Mouse (Mus musculus) c-Kit-positive CD71-negative TER-119-negative erythroid progenitor cells, embryonic 14.5 days (primary cell): ENCODE measurements around the gene Akt1s1.
"Not testable (repeated sequence)": the region's sequence is repeated elsewhere in the genome, so short reads cannot be mapped to it uniquely, and the experiment has no call there.

Experiments used
- DNase-seq: peaks from one replicate; pipeline ENCODE4 v3.0.0-alpha.2; 2013; ENCODE audit warnings: low read depth

Gene Akt1s1

DNA sequence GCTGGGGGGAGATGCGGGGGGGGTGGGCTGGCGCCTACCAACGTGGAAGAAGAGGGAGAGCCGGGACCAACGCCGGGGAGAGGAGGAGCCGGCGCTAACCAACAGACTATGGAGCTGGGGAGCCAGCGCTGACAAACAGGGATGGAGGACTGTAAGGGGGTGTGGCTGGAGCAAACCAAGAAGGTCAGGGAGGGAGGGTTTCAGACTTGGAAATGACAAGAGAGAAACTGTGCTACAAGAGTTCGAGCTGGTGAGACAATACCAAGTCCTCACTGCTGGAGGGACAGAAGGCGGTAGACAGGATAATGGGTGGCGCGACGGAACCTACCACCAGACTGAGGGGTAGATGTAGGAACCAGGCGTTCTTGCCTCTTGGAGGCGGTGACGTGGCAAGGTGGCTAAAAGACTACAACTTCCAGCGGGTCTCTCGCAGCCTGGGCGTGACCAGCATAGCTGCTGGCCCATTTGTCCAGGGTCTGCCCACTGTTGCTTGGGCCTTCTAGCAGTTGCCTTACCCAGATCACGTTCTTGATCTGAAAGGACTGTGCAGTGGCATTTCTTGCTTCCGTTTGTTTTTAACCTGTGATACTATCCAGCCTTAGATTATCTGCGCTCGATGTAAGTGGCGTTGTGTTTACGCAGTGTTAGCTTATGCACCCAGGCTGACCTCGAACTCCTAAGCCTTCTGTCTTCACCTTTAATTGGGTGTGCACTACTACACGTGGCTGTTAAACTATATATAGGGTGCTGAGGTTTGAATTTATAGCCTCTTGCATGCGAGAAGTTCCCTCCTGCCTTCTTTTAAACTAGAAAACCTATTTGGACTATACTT lies 21.1 kb downstream of the Akt1s1 start, which contains the start of gene Ptov1:
Gene Ptov1 (minus strand): TSS at position 92 of the 832 bp plus-strand sequence.
- peak; percentile 84 for DNase-seq

DNA sequence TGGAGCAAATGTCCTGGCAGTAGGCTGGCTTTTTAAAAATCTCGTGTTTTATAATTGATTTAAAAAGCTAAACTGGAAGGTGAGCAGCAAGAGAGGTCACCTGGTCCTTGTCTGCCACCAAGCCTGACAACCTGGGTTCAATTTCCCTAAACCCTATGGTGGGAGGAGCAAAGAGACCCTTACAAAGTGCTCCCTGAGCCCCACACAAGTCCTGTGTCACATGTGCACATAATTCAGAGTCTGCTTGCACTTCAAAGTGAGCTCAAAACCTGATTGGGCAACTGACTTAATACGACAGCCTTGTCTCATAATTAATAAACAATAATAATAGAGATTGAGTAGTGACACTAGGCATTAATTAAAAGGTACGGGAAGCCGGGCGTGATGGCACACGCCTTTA lies 21.8 kb downstream of the Akt1s1 start:
- no peak for DNase-seq

DNA sequence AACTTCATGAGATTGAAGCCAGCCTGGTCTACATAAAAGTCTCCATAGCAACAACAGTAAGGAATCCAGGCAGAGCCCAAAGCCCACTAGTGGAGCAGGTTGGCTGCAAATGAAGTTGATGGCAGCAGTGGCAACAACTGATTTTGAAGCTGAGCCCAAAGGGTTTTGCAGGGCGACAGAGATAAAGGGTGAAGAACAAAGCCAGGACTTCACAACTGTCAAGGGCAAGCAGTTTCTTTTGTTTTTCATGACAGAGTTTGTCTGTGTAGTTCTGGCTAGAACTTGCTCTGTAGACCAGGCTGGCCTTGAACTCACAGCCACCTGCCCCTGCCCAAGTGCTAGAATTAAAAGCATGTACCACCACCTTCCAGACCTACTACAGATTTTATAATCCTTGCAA lies 22.4 kb downstream of the Akt1s1 start:
- no peak for DNase-seq

DNA sequence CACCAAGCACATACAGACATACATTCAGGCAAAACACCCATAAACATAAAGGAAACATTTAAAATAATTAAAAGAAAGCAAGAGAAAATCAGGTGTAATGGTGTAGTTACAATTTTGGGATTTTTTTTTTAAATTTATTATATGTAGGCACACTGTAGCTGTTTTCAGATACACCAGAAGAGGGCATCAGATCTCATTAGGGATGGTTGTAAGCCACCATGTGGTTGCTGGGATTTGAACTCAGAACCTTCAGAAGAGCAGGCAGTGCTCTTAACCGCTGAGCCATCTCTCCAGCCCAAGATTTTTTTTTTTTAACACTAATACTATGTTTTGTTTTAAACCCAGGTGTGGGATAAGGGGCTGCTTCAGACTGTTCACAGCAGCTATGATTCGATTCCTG lies 23.0 kb downstream of the Akt1s1 start:
- not testable (repeated sequence) for DNase-seq

DNA sequence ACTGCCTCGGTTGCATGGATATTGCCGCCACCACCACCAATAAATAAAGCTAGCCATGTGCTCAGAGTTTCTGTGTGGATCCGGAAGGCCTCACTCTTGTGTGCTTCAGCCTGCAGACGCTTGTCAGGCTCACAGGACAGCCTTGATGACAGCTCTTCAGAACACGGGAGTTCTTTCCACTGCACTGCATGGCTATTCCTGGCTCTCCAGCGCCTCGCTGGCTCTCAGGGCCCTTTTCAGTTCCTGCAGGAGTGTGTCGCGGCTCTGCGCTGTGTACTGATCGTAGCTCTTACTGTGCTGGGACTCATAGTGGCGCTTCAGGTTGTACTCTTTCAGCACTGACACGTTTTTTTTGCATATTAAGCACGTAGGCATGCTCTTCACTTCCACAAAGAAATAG lies 29.0 kb downstream of the Akt1s1 start:
- no peak for DNase-seq

DNA sequence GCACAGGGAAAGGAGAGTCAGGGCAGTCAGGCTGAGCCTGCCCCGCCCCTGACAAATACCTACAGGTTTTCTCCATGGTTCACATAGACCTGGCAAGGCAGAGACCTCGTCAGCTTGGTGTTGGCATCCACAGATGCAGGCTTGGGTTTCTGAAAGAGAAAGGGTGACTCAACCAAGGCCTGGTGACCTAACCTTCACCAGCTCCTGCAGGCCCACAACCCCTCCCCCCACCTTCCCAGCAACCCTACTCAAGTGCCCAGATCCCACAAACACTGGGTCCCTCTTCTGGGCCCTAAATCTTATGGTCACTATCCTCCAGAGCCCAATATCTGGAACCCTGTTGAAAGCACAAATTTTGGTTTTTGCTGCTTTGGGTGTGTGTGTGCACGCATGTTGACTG lies 34.2 kb downstream of the Akt1s1 start:
- no peak for DNase-seq

DNA sequence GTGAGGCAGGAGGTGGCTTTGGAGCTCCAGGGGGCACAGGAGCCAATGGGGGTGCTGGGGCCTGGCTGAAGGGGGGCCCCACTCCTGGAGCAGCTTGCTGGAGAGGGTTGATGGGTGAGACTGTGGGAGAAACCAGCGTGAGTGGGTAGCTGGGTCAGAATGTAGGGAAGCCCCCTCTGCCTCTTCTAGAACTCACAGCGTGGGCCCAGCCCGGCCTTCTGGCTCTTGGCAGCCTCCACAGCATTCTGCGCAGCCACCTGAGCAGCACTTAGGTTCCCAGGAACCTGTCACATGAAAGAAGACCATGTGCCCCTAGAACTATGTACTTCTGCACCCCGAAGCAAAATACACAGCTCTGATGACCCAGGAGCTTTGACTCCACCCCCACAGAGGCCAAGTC lies 35.8 kb downstream of the Akt1s1 start:
- no peak for DNase-seq

DNA sequence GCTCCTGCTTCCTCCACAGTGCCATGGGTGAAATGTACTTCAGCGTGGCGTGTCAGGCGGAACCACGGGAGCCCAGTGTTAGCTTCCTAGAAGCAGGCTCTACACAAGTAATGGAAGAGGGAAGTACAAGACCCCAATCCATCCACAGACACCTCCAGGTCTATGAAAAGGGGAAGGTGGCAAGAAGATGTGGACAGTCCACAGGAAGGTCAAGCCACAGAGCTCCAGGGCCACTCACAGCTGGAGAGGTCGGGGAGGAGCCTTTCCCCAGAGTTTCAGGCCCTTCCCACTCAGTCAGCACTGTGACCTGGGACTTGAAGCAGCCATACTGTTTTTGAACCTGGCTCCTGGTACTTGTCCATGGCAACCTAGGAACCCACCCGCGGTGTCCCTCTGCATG lies 38.2 kb downstream of the Akt1s1 start:
- DNase-seq, result no peak

DNA sequence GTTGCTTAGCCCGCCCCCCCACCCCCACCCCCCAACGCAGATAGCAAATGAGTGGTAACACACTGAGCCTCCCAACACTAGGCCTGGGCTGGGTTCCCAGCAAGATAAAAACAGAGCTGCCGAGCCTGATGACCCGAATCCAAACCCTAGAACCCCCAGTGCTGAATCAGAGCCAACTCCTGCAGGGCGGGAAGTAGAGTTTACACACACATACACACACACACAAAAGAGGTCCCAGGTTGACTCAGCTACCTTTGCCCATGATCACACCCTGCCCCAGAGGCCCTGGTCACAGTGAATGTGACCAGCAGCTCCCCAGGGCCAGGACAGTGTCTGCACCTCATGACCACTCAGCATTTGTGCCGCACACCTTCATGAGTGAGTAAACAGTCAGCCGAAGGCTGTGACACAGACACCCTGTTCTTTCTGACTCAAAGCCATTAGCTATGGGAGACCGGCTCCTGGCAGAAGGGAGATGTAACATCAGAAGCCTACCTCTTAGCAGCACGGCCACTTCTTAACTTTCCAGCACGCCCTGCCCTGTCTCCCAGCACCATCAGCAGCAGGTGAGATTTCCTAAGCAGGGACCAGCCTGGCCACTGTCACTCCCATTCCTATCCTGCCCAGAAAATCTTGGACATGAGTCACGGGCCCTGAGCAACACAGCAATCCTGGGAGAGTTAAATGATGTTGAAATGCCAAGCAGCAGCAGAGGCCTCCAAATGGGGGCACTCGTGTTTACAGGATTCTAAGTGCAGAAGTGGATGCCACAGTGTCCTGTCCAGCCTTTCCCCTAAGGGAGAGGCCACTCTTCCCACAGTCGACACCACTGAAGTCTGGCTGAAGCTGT lies 39.7 kb downstream of the Akt1s1 start:
- DNase-seq, result no peak

DNA sequence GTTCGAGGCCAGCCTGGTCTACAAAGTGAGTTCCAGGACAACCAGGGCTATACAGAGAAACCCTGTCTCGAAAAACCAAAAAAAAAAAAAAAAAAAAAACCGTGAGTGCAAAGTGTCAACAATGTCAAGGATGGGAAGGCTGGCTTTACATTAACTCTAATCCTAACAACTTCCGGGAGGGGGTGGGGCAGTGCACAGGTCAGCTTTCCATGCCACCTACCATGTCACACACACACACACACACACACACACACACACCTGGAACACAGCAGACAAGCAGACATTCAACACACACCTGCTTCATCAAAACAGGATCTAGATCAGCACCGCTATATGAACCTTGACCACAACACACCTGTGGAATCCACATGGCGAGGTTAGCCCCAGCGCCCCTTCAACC lies 41.4 kb downstream of the Akt1s1 start:
- no peak for DNase-seq

DNA sequence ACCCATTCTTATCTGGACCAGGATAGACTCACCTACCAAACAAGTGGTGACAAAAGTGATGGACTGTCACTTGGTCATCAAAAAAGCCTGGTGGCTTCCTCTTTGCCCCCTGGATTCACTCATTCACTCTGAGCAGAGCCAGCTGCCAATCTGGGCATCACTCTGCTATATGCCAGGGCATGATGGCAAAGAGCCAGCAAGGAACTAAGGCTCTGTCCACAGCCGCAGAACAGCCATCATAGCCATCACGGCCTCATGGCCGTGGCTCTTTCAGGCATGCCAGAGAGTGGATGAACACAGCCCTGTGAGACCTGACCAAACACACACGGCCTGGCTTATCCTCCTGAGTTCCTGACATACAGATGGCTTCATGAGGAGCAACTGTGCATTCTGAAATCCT lies 41.9 kb downstream of the Akt1s1 start:
- DNase-seq, result no peak

DNA sequence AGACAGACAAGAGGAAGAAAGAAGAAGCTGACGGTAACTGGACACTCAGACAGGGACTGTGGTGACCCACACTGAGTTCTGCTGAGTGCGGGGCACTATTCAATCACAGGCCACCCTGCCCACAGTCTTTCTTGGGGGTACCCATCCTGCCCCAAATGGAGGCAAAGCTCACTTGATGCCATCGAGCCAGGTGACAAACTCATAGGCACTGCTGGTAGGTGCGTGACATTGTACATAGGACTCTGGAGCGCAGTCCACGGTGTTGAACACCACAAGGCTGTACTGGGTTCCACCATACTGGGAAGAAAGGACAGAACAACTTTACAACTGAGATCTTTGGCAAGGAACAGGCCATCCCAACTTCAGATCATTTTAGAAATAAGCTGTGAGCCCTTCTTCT lies 42.8 kb downstream of the Akt1s1 start:
- DNase-seq, result no peak

DNA sequence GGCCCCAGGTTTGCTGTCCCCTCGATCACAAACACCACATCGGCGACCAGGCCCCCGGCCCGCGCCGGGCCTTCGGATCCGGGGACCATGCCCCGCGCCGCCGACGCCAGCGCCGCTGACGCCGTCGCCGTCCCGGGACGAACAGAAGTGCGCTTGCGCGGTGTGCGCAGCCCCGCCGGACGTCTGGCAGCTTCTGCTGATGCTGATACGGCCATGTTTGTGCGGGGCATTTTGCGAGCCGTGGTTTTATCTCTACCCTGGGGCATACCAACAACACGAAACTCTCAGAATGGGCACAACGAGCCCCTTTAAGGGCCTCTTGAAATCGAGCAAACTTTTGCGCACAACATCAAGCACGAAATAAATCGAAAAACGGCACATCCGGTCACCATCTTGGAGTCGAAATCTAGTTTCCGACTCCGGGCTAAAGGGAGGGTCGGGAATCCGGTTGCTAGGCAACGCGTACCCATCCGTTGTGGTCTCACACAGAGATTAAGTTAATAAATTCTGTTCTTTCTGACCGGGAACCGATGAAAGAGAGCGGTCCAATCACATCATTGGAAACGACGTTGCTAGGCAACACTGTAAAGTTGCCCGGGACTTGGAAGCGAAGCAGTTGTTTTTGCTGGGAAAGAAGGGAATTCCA lies 43.6 kb downstream of the Akt1s1 start, which contains the start of gene Med25:
Gene Med25 (minus strand): TSS at position 437 of the 646 bp plus-strand sequence.
- peak; percentile 79 for DNase-seq

DNA sequence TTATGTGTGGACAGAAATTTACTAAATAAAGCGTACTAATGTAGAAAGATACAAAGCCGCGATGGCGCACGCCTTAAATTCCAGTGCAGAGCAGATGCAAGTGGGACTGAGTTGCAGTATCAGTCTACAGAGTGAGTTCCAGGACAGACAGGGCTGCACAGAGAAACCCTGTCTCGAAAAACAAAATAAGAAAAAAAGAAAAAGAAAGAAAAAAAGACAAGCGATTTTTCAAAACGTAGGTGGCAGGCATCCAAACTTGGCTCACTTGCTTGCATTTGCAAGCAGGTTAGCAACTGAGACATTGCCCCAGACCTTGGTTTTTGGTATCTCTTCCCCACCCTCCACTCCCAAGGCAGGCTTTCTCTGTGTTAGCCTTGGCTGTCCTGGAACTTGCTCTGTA lies 44.4 kb downstream of the Akt1s1 start:
- DNase-seq, result no peak

DNA sequence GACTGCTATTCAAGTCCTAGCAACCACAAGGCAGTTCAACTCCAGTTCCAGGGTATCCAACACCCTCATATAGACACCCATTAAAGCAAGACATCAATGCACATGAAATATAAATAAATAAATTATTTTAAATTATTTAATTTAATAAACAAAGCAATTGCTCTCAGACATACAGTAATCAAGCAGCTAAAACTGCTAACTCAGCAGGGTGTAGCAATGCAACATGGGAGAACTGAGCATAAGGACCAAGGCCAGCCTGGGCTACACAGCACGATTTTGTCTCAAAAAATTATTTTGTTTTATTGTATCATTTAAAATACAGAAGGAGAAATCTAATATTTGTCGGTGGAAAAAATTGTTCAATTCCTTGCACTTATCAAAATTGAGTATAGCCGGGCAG lies 45.4 kb downstream of the Akt1s1 start:
- DNase-seq, result no peak

DNA sequence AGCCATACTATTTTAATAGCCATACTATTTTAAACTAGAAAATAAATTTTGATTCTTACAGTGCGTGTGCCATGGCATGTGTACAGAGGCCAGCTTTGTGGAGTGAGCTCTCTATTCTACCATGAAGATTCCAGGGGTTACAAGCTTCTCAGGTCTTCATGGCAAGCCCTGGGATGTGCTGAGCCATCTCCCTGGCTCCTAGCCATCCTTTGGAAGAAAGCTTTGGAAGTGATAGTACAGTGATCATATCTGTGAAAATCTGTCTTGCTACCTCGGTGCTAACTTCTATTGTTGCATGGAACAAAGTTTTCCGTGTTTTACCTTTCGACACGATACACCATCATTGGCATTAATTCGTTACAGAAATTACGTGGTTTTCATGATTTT lies 46.4 kb downstream of the Akt1s1 start:
- no peak for DNase-seq

DNA sequence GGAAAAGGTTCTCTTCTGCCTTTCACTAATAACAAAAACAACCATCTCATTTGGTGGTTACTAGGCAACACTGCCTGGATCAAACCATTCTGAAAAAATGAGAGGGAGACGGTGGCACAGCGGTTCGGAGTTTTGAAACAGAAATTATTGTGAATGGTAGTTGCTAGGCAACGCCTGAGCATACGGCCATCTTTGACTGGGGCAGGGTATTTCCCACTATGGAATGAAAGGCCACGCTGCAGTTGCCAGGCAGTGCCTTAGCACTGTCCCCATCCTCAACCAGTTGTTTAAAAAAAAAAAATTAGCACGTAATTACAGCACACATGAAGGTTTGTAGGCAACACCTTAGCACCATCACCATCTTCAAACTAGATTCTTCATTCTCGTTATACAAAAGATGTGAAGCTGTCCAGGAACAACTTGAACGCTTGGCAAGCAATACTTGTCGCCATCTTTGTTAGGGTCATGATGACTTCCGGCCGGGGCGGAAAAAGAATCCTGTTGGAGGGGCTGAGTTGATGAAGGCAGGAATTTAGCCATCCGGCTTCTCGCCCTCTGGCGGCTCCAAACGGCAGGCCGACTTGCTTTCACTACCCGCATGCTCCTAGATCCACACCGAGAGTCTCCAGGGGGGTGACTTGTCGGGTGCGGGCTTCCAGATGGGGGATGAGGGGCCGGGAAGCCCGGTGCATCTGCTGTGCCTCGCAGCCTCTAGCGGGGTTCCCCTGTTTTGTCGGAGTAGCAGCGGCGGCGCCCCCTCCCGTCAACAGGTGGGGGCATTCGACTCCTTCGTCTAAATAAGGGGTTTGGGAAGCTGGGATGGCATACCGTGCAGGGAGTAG lies 47.0 kb downstream of the Akt1s1 start, which contains the start of gene Fuz:
Gene Fuz (plus strand): TSS at position 487 of the 842 bp plus-strand sequence.
- peak; percentile 89 for DNase-seq

DNA sequence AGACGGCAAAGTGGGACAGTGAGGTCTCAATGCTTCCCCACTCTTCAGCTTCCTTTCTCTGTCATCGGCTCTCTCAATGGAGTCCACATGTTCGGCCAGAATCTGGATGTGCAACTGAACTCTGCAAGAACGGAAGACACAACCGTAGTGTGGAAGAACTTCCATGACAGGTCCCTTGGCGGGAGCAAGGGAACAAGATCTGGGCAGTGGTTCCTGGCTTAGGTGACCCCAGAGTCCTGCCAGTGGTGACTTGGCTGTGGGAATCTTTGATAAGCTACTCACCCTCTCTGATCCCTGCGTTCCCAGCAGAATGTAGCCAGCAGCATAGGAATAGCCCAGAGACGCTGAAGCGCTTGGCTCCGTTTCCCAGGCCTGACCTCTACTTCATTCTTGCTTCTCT lies 47.7 kb downstream of the Akt1s1 start:
- DNase-seq, result no peak

DNA sequence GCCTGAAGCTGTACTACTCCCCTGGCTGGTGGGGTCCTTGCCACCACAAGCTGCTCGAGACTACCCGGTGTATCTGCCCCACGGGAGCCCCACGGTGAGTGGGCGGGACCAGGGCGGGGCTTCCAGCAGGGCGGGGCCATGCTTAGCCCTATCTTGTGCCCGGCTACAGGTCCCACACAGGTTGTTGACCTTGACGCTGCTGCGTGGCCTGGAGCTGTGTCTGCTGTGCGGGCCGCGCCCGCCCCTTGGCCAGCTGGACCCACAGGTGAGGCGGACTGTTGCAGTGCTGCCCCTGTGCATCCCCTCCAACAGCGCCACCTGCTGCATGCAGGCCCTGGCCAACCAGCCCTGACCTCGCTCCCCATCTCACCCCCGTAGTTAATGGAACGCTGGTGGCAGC lies 49.8 kb downstream of the Akt1s1 start:
- no peak for DNase-seq

DNA sequence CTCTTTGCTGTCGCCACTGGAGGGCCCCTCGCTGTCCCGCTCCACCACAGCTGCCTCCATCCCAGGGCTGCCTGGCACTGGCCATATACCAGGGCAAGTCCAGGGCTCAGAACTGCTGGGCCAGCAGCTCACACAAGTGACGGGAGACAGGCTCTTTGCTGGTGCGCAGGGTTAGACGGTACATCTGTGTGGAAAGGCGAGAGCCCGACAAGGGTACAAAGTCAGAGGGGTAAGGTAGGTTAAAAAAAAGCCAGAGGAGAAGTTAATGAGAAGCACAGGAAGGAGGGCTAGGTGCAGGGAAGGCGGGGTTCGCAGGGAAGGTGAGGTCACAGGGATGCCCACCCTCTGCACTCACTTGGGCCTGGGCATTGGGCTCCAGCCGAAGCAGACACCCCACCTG lies 51.8 kb downstream of the Akt1s1 start:
- DNase-seq, result no peak

DNA sequence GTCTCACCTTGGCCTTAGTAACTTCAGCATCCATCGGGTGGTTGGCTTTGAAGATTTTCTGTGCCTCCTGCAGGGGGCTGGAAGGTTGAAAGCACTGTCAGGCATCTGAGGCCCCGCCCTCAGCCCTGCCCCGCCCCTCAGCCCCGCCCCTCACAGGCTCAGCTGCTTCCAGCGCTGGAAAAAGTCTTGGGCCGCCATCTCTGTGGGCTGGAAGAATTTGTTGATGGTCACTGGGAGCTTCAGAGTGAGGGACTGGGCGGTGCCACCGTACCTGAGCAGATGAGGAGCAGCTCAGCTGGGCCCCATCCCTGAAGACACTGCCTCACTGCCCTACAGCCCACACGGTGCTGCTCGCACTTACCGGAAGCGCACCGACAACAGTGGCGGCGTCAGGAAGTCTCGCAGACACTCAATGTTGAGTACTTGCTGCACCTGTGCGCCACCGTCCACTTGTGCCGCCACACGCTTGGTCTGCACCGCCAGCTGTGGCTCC lies 52.5 kb downstream of the Akt1s1 start:
- DNase-seq, result no peak
